Mouse (Mus musculus): Measurements from ENCODE around the gene Lsp1.

The Lsp1 gene

GRCm38 (mm10) chr7:142506501-142506900, 45.9 kb downstream of the Lsp1 start:
- DNase-seq (ENCODE audit: low read depth) = no peak

DNA sequence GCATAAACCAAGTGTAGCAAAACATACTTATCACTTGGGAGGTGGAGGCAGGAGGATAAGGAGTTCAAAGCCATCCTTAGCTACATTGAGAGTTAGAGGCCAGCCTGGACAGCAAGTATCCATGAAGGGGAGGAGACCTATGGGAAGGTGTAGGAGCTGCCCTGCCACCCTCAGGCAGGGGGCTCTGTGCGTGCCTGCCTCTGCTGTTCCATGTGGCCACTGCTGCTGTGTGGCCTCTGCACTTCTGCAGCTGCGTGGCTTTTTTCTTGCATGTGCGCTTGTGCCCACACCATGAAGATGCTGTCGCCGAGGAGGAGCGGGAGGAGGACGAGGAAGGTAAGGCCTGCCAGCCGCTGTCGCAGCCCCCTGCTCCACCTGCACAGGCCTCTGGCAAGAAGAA, 46.8 kb downstream of the Lsp1 start:
- DNase-seq (ENCODE audit: low read depth) = no peak

DNA sequence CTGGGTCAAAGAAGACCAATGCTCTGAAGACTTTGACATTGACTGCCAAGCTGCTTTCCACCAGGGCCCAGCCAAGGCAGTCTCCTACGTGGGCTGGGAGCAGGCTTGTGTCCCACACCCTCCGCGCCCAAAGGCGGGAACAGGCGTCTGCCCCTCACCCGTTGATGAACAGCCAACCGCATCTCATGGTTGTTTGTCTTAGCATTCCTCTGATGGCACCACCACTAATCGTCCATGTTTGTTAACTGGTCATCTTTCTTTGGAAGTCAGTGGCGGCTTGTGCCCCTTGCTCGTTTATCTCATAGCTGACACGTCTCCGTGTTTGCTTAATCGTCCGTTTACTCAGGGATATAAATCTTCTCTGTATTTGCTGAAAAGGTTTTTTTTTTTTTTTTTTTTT, 48.9 kb downstream of the Lsp1 start:
- no peak for DNase-seq (ENCODE audit: low read depth)

- DNase-seq (ENCODE audit: low read depth) = no peak
These were observed 49.6 kb downstream of the Lsp1 start for GRCm38 (mm10) chr7:142510021-142510777.

DNA sequence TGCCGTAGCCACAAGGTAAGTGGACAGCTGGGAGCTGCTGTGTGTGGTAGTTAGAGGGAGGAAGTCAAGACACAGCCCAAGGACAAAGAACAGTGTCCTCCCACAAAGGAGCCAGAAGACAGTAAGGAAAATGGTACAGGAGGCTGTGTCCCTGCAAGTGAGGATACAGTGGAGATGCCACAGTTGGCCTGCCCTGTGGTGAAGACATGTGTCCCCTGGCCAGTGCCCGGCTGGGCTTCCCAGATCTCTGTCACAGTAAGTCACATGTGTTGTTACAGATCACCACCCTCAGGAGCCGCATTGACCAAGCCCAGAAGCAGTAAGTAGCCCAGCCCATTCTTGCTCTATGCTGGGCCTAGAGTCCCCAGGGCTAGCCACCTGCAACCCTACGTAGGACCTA, 53.4 kb downstream of the Lsp1 start:
- DNase-seq (ENCODE audit: low read depth) = no peak

GRCm38 (mm10) chr7:142516221-142516978, 55.8 kb downstream of the Lsp1 start:
- no peak for DNase-seq (ENCODE audit: low read depth)

- DNase-seq (ENCODE audit: low read depth) = no peak
These were observed 56.9 kb downstream of the Lsp1 start for GRCm38 (mm10) chr7:142517531-142517930.

GRCm38 (mm10) chr7:142520331-142520730, 59.7 kb downstream of the Lsp1 start:
- no peak for DNase-seq (ENCODE audit: low read depth)

- DNase-seq (ENCODE audit: low read depth) = no peak
These were observed 61.7 kb downstream of the Lsp1 start for GRCm38 (mm10) chr7:142522352-142522751.

DNA sequence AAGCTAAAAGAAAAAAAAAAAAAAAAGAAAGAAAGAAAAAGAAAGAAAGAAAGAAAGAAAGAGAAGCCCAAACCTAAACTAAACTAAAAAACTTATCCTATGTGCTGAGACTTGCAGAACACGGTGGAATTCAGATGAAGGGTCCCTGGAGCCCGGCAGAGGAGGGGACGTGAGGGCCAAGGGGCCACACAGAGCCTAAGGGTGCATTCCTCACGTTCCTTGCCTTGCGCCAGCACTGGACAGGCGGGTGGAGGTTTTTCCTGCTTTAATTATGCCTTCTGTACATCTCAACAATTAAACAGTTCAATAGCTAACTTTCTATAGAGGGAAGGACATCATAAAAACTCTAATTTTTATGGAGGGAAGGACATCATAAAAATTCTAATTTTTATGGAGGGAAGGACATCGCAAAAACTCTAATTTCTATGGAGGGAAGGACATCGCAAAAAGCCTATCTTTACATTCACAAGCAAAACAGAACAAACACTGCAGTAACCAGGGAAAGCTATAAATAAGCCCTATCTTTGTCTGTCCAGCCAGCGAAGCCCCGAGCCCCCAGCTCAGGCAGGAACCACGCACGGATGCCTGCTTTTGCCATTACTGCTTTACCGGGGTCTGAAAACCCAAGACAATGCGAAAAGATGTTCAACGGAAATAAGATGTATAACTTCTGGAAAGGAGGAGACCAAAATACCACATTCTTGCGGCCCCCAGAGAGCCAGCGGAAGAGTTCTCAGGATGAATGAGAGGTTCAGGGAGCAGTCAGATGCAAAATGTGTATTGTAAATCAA, 62.8 kb downstream of the Lsp1 start:
- no peak for DNase-seq (ENCODE audit: low read depth)

DNA sequence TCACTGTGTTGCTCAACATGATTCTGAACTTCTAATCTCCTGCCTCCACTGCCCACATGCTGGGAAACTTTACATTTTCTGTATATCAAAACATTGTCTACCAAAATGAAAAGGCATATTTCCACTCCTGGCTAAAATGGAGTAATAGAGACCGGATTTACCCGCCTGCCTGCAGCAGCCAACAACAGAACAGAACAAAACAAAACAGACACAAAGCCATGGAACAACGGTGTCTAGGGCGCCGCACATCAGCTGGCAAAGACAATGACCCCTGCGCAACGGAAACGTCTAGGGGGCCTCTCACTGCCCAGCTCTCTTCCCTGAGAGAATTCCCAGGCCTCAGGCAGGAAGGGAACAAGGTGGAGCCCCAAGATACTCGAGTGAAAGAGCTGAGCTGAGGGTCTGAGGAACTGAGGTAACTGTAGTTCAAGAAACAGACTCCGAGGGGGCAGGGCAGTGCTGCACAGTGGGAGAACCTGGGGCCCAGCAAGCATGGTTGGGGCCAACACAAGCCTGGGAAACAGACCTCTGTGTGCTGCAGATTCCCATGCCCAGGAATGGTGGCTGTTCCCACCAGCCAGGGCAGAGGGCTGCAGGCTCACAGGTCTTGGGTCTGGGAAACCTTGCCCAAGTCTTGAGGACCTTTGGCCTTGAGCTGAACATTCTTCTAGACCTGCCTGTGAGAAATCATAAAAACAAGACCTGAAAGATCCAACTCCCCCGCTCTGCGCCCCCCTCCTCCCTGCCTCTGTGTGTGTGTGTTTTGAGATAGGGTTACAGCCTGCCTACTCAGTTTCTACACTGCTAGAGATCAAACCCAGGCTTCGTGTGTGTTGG, 65.0 kb downstream of the Lsp1 start:
- DNase-seq (ENCODE audit: low read depth) = no peak

DNA sequence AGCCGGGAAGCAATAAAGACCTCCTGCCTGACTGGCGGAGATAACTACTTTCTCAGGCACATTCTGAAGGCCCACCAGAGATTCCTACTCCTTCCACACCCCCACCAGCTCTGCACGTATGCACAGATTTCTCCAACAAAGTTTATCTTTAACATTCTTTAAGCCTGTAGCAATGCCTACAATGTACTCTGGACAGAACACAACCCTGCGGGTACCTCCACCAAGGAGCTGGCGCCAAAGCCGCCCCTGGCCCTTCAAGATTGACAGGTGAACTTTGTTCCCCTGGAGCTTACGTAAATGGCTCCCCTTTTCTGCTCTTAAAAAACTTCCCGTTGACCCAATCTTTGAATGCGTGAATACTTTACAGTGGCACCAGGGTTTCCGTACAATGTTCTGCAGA, 68.7 kb downstream of the Lsp1 start:
- no peak for DNase-seq (ENCODE audit: low read depth)

DNA sequence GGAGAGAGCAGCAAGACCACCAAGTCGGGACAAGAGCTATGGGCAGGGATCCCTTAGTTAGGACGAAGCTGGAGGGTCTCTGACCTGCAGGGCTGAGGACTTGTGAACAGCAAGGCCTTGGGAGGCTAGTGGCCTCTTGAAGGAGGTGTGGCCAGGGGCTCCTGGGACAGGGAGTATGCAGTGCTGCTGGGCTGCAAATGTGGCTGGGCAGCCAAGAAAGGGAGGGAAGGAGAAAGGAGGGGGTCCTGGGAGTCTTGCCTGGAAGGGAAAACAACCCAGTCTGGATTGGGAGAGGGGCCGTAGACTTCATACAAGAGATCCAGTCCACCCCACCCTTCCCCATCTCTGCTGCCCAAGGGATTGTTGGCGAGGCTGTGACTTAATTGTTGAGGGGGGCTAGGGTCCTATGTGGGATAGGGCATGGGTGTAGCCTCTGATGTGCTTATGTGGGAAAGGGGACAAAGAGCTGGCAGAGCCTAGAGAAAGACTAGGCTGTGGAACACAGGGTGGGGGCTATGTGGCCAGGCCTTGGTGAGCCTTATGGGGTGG, 71.4 kb downstream of the Lsp1 start:
- no peak for DNase-seq (ENCODE audit: low read depth)

DNA sequence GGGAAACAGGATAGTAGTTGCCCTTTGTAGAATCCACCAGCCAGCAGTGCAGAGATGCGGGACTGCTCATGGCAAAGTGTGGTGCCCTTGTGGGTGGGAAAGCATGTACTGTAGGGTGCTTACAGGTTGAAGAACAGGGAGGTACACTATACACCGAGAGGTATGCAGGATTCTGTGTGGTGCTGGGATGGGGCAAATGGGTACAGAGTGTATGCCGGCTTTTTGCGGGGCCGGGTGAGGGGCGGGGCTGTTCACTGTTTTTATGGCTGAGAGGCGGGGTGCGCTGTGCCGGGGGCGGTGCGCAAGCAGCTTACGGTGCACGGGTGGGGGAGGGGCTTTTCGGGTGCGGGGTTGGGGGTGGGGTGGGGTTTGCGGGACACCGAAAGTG, 72.1 kb downstream of the Lsp1 start, which contains the start of gene Mrpl23:
Gene Mrpl23, plus strand, starts transcription at position 16 of the 388 bp plus-strand sequence.
- no peak for DNase-seq (ENCODE audit: low read depth)

DNA sequence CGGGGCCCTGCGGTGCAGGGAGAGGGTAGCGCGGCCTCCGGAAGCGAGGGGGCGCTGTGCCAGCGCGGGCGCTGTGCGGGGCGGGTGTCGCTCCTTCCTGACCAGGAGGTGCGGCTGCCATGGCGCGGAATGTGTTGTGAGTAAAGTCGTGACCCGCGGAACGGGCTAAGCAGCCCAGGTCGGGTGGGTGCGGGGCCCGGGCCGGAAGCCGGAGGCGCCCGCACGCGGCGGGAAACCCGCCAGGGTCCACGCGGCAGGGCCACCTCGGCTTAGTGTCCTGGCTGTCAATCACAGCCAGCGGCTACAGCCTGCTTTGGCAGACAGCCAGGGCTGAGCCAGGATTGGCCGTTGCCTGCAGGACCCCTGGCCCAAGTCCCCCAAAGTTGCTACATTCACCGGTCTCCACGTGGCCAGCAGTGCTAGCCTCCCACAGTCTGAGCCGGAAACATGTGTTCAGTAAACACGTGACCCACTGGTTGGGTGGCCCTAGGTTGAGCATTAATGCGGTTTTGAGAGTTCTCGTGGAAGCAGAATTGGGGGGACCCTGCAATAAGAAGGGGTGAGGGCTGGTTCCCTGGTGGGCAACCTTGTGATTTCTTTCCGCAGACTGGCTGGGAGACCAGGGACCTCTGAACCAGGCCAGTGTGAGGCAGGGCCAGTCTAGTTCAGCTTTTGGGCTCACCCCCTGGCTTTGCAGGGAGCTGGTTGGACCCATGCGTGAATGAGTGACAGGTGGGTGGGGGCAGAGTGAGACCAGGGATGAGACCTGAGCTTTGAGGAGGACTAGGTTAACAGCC, 72.6 kb downstream of the Lsp1 start:
- DNase-seq (ENCODE audit: low read depth) = peak; percentile 52

GRCm38 (mm10) chr7:142535116-142535515, 74.5 kb downstream of the Lsp1 start:
- DNase-seq (ENCODE audit: low read depth) = no peak

- DNase-seq (ENCODE audit: low read depth) = no peak
These were observed 75.2 kb downstream of the Lsp1 start for GRCm38 (mm10) chr7:142535832-142536231.

- no peak for DNase-seq (ENCODE audit: low read depth)
These were observed 76.6 kb downstream of the Lsp1 start for GRCm38 (mm10) chr7:142537181-142537580.

DNA sequence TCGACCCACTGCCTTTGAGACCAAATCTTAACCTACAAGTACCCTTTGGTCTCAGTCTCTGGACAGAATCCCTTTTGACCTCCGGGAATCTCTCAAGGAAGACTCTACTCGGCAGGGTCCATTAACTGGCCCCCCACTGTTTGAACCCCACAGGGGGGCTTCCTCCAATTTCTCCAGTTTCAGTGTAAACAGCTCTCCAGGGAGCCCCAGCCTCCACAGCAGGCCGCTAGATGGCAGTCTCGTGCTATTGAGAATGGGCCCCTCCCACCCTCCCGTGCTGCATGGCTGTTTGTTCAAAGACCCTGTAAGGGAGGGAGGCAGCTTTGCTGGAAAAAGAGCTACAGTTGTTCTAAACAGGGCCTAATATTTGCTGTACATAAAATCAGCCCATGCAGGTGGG, 77.3 kb downstream of the Lsp1 start:
- DNase-seq (ENCODE audit: low read depth) = peak; percentile 63

GRCm38 (mm10) chr7:142538291-142538690, 77.7 kb downstream of the Lsp1 start:
- DNase-seq (ENCODE audit: low read depth) = no peak

- DNase-seq (ENCODE audit: low read depth) = no peak
These were observed 78.2 kb downstream of the Lsp1 start for GRCm38 (mm10) chr7:142538766-142539165.

Measured in c-Kit-positive CD71-negative TER-119-negative erythroid progenitor cells, embryonic 14.5 days (primary cell).